Mouse (Mus musculus) G1E (cell line): Measurements from ENCODE around the gene Hhatl. TPM values are rescaled to one million over a fixed set of nuclear protein-coding genes. Genes with fewer than 3 reads are reported as not detected.

Source experiments
- ATAC-seq: 2 replicates; pipeline ENCODE4 v1.8.0; 2016; ENCODE audit warnings: mild to moderate bottlenecking; ENCODE audit not compliant: insufficient number of reproducible peaks, poor library complexity, low FRiP score, severe bottlenecking; ENCODE audit errors: extremely low read depth
- DNase-seq: peaks from one replicate; pipeline ENCODE4 v3.0.0; 2012; ENCODE audit warnings: low spot score
- H3K27me3 ChIP-seq: 2 replicates; pipeline ENCODE4 v1.6.1; 2012; ENCODE audit warnings: mild to moderate bottlenecking, low read length, inconsistent platforms; ENCODE audit not compliant: insufficient read depth
- H3K36me3 ChIP-seq: replicated peaks from 2 replicates; pipeline ENCODE3; 2012; ENCODE audit warnings: mild to moderate bottlenecking, inconsistent platforms
- H3K4me1 ChIP-seq: 2 replicates; pipeline ENCODE4 v1.6.1; 2012; ENCODE audit warnings: low read depth, low read length, inconsistent platforms, mixed read lengths; ENCODE audit not compliant: insufficient read depth
- H3K4me3 ChIP-seq: 2 replicates; pipeline ENCODE4 v1.5.1; 2012; ENCODE audit warnings: low read depth, mild to moderate bottlenecking, inconsistent platforms, low read length, moderate library complexity, mixed read lengths
- H3K9me3 ChIP-seq: replicated peaks from 2 replicates; pipeline ENCODE4 v1.6.1; 2012; ENCODE audit warnings: inconsistent platforms
- CTCF ChIP-seq: IDR thresholded peaks from 2 replicates; pipeline ENCODE4 v1.5.1; 2012; ENCODE audit warnings: low read depth, low read length, inconsistent platforms, mixed read lengths
- GATA1 ChIP-seq: IDR thresholded peaks from 2 replicates; pipeline ENCODE4 v1.6.1; 2012; ENCODE audit warnings: borderline replicate concordance, low read length, inconsistent platforms, mixed read lengths
- GATA2 ChIP-seq: IDR thresholded peaks from 2 replicates; pipeline ENCODE4 v1.6.1; 2012; ENCODE audit warnings: low read depth, low read length, inconsistent platforms, borderline replicate concordance
- POLR2AphosphoS5 ChIP-seq: IDR thresholded peaks from 2 replicates; pipeline ENCODE4 v1.6.1; 2012; ENCODE audit warnings: low read depth, low read length, inconsistent platforms; ENCODE audit not compliant: insufficient replicate concordance
- TAL1 ChIP-seq: conservative IDR thresholded peaks from 2 replicates; pipeline ENCODE4 v1.6.1; 2012; ENCODE audit warnings: low read depth, low read length, inconsistent platforms, mixed read lengths
- polyA plus RNA-seq: library from polyadenylated mRNA; stranded (reverse); fragments of >175 nt; gene quantifications from 2 replicates; pipeline ENCODE4 v1.2.3, GENCODE M21; 2012
- total RNA-seq, 2 experiments: library from RNA; stranded (forward) in 1 of 2; stranded (reverse) in 1 of 2; fragments of 200-1000 nt in 1 of 2; fragments of >200 nt in 1 of 2; fragmentation: Nextera tagmentation in 1 of 2; gene quantifications; 2 replicates each; pipeline ENCODE4 v1.2.3; 2014 to 2017

The Hhatl gene
- total and polyA plus RNA-seq, 3 experiments: not detected

GRCm38 (mm10) chr9:121794972-121795539 is 2.7 kb upstream of the Hhatl start:
- DNase-seq: no peak
- TF ChIP-seq GATA1 (no peak), CTCF (no peak), GATA2 (no peak), POLR2AphosphoS5 (no peak), TAL1 (no peak)
- Histone ChIP-seq H3K4me3 (no peak overlapping the region), H3K4me1 (no peaks in the 10 kb centered on the region), H3K36me3 (no peaks in the 10 kb centered on the region), H3K27me3 (peaks cover 8% of the 10 kb centered on the region; the same call in 1 of the 2 replicates), H3K9me3 (no peaks in the 10 kb centered on the region)
- ATAC-seq: no peak

GRCm38 (mm10) chr9:121791206-121791605 is 1.1 kb downstream of the Hhatl start:
- DNase-seq (peak; percentile 57), ATAC-seq (no peak)
- no peak overlapping the region for H3K4me3 ChIP-seq
- TF ChIP-seq POLR2AphosphoS5: no peak
- no peak for TF ChIP-seq GATA2
- TF ChIP-seq CTCF: no peak
- TF ChIP-seq TAL1: no peak
- no peak for TF ChIP-seq GATA1
- peaks cover 9% of the 10 kb centered on the region for H3K27me3 ChIP-seq
- H3K4me1 ChIP-seq: no peaks in the 10 kb centered on the region
- H3K36me3 ChIP-seq: no peaks in the 10 kb centered on the region
- no peaks in the 10 kb centered on the region for H3K9me3 ChIP-seq

DNA sequence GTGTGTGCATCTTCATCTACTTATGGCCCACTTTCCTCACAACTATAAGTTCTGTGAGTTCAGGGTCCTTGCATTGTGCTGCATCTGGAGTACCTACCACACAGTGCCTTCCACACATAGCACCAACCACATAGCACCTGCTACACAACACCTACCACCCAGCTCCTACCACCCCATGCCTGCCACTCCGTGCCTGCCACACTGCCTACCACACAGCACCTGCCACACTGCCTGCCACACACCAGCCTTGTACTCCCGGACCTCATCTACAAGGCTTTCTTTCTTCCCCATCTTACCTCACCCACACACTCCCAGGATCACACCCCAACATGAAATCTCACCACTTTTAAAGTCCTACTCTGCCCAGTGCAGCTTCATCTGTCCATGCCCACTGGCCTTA is 5.9 kb downstream of the Hhatl start:
- H3K9me3 ChIP-seq: no peaks in the 10 kb centered on the region
- TF ChIP-seq GATA2: no peak
- no peak for TF ChIP-seq POLR2AphosphoS5
- TF ChIP-seq CTCF: no peak
- no peak for TF ChIP-seq GATA1
- no peak for TF ChIP-seq TAL1
- no peaks in the 10 kb centered on the region for H3K4me1 ChIP-seq
- H3K27me3 ChIP-seq: peaks cover 20% of the 10 kb centered on the region
- H3K36me3 ChIP-seq: no peaks in the 10 kb centered on the region
- ATAC-seq: no peak
- DNase-seq: no peak
- H3K4me3 ChIP-seq: no peak overlapping the region

GRCm38 (mm10) chr9:121785261-121785660 is 7.0 kb downstream of the Hhatl start:
- no peaks in the 10 kb centered on the region for H3K9me3 ChIP-seq
- no peak overlapping the region for H3K4me3 ChIP-seq
- no peaks in the 10 kb centered on the region for H3K36me3 ChIP-seq
- no peaks in the 10 kb centered on the region for H3K4me1 ChIP-seq
- DNase-seq: no peak
- ATAC-seq: no peak
- peaks cover 20% of the 10 kb centered on the region for H3K27me3 ChIP-seq
- no peak for TF ChIP-seq TAL1
- TF ChIP-seq POLR2AphosphoS5: no peak

DNA sequence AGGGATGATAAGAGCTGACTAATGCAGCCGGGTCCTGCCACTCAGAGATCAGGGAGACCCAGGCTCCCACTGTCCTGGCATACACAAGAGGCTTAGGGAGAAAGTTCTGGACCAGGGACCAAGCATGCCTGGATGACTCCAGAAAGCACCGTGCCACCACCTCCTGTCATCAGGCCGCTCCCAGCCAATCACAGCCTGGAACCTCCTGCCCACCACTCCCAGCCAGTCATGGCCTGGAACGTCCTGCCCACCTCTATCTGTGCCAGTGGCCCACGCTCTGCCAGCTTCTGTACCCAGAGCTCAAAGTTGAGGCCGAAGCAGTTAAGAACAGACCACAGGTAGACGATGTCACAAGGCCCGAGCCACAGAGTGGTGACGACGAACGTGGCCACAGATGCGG is 7.5 kb downstream of the Hhatl start:
- Histone ChIP-seq H3K4me3 (no peak overlapping the region), H3K9me3 (no peaks in the 10 kb centered on the region), H3K27me3 (peaks cover 20% of the 10 kb centered on the region), H3K4me1 (no peaks in the 10 kb centered on the region), H3K36me3 (no peaks in the 10 kb centered on the region)
- ATAC-seq (no peak), DNase-seq (no peak)
- no peak for TF ChIP-seq POLR2AphosphoS5
- TF ChIP-seq TAL1: no peak
- TF ChIP-seq GATA2: no peak
- TF ChIP-seq CTCF: no peak
- no peak for TF ChIP-seq GATA1

DNA sequence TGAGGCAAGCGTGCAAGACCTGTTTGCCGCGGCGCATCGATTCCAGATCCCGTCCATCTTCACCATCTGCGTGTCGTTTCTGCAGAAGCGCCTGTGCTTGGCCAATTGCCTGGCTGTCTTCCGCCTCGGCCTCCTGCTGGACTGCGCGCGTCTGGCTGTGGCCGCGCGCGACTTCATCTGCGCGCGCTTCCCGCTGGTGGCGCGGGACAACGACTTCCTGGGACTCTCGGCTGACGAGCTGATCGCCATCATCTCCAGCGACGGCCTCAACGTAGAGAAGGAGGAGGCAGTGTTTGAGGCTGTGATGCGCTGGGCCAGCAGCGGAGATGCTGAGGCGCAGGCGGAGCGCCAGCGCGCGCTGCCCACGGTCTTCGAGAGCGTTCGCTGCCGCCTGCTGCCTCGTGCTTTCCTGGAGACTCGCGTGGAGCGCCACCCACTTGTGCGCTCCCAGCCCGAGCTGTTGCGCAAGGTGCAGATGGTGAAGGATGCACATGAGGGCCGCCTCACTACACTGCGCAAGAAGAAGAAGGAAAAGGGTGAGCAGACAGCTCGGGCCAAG is 14.2 kb downstream of the Hhatl start:
- Histone ChIP-seq H3K9me3 (0 out of 2 replicates have a peak, but pooled peaks cover 5% of the 10 kb centered on the region), H3K36me3 (no peaks in the 10 kb centered on the region), H3K27me3 (peaks cover 4% of the 10 kb centered on the region; the same call in 1 of the 2 replicates), H3K4me3 (0 out of 2 replicates have a peak overlapping the region, but pooled peaks have one; percentile 9), H3K4me1 (no peaks in the 10 kb centered on the region)
- ATAC-seq: no peak
- no peak for TF ChIP-seq CTCF
- TF ChIP-seq GATA1: no peak
- no peak for TF ChIP-seq POLR2AphosphoS5
- TF ChIP-seq TAL1: no peak
- TF ChIP-seq GATA2: no peak
- no peak for DNase-seq
